Mouse (Mus musculus) CD8-positive naive resting alpha-beta T cell, adult 2 months (primary cell): ENCODE measurements around the gene Pdxk.
A peak's percentile ranks its signal among the peaks of the same experiment; 100 is the strongest.
"Not testable (repeated sequence)": the region's sequence is repeated elsewhere in the genome, so short reads cannot be mapped to it uniquely, and the experiment has no call there.

ENCODE experiments used
- DNase-seq, 2 experiments: peaks; one replicate each; pipeline ENCODE4 v3.0.0; 2022; ENCODE audit warnings: low read depth in 2 of 2, low spot score in 2 of 2

The Pdxk gene

GRCm38 (mm10) chr10:78464792-78465207 is at the start of gene Pdxk:
Gene Pdxk, minus strand, starts transcription at chr10:78464975.
- DNase-seq: peak; percentile 88 to 90

DNA sequence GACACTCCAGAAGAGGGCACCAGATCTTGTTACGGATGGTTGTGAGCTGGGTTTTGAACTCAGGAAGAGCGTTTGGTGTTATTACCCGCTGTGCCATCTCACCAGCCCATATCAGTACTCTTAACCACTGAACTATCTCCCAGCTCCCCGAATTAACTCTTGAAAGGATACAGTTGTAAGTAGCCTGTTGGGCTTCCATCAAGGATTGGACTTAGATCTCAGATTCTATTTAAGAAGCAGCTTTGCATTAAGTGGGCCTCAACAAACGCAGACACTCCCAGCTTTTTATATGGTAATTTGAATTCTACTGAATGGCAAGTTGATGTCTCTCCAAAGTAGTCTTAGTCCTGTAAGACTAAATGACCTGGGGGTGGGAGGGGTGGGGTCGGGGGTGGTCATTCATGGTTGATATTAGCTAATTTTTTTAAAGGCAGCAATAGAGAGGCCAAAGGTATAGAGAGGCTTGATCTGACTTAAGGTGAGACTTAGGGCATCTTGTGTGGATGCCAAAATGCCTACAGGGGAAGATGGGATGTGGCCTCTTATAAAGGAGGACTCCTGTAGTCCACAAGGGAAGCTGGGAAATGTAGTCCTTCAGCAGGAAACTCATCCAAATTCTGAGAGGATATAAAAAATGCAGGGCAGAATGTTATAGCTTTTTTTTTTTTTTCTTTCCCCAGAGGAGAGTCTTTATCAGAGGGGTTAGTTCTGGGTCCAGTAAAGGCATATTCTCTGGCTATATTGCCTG is 38.4 kb upstream of the Pdxk start:
- no peak for DNase-seq

- peak; percentile 71 to 84 for DNase-seq
Measured at GRCm38 (mm10) chr10:78487431-78488086, 22.8 kb upstream of the Pdxk start.

DNA sequence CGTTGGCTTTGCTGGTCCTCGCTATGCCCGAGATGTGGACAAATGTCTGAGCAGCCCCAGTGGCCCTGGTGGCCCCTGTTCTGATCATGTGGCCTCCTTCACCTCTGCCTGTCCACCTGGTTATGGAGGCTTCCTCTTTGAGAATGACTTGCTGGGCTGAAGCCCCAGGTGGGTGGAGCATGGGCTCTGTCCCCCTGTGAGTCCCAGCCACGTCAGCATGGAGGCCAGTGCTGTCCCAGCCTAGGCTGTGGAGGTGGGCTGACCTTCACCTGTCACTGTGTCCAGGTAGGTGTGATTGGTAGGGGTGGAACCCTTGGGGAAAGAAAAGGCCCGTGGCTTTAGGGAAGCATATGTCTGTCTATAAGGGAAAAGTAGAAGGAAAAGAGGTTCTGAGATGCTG is 22.1 kb upstream of the Pdxk start:
- no peak for DNase-seq

GRCm38 (mm10) chr10:78485369-78485768 is 20.6 kb upstream of the Pdxk start:
- not testable (repeated sequence) for DNase-seq

GRCm38 (mm10) chr10:78481928-78482499 is 17.2 kb upstream of the Pdxk start:
- peak; percentile 44 to 45 for DNase-seq

DNA sequence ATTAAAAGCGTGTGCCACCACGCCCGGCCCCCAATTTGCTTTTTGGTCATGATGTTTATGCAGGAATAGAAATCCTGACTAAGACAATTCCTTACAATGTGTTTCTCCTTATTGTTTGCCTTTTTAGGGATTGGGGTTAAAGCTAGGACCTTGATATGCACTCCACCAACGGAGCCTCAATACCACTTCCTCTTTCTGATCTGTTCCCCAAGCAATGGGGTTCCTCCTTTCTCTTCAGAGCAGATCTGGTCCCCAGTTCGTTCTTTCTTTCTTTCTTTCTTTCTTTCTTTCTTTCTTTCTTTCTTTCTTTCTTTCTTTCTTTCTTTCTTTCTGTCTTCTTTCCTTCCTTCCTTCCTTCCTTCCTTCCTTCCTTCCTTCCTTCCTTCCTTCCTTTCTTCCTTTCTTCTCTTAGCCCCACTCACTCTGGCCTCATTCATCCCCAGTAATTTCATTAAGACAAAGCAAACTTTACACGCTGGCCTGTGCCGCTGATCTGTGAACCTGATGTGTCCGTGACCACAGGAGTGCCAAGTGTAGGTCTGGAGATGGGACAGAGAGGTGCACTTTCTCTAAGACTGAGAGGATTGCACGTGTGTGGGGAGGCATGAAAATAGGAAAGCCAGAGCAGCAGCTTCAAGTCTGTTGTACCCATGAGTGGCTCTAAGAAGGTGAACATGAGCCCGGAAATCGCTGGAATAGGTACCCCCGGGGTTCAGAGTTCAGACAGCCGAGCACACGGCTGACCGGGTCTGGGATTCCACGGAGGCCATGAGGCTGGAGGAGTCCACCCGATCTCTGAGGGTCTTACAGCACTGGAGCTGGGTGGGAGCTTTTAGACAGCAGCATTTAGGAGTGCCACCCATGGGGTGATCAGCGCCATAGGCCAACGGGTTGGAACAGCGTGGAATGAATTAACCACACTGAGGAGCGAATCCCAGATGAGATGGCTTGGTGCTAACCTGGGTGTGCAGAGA is 16.5 kb upstream of the Pdxk start:
- DNase-seq: no peak

- DNase-seq: no peak
Measured at GRCm38 (mm10) chr10:78476821-78477220, 12.0 kb upstream of the Pdxk start.

DNA sequence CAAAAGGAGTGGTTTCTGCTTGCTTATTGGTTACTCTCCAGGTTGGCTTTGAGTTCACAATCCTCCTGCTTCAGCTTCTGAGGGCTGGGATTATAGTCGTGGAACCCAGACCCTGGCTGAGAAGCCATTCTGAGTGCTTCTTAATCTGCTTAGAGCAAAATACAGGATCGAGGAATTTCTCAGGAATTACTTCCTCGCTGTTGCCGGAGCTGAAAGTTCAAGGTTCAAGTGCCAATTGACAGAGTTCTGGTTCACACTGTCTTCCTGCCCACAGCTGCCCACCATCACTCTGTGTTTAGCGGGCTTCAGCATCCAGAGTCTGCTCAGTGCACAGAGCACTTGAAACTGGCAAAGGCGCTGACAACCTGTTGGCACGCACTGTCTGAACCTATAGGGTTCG is 10.0 kb upstream of the Pdxk start:
- DNase-seq: no peak

DNA sequence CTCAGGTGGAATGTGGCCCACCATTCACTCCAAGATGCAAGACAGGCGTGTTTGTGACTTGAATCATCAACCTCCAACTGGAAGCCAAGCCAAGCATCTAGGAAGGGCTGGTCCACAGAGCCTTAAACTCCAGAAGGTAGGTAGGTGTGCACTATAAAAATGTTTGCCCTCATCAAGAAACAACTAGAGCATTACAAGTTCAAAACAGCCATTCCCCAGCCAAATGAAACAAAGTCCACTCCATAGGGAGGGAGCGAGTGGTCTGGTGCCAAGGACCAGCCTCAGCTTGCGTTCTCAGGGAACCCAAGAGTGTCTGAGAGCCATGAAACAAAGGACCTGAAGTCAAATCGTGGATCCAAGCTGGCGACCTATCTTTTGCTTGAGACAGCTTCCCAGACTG is 8.7 kb upstream of the Pdxk start:
- no peak for DNase-seq

- no peak for DNase-seq
Measured at GRCm38 (mm10) chr10:78472046-78472445, 7.3 kb upstream of the Pdxk start.

DNA sequence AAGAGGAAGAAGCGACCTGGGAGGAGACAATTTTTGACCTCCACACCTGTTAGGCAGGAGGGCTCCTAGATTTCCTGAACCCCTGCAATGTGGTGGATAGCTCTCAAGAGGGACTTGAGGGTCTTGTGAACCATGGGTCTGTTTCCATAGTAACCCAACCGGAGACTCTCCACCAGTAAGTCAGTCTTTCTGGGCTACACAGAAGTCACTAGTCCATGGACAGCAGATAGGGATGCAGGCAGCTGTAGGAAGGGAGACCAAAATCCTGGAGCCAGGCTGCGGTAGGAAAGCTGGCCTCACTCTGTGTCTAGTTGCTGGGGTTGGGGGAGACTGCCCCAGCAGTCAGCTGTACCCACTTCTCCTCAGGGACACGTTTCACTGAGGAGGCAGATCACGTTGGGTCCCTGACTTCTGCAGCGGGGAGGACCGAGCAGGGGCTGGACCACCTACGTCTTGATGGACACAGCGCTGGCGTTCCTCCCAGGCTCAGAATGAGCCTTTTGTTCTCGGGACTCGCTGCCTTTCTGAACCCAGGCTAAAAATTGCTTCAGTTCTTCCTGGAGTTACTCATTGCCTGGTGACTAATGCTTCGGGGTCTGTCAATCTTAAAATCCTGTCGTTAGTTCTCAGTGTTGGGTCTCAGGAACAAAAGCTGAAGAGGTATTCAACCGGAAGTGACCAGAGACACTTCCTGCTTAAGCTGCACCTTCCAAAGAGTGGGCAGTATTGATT is 6.0 kb upstream of the Pdxk start:
- no peak for DNase-seq

GRCm38 (mm10) chr10:78467761-78468310 is 3.1 kb upstream of the Pdxk start:
- DNase-seq: no peak

DNA sequence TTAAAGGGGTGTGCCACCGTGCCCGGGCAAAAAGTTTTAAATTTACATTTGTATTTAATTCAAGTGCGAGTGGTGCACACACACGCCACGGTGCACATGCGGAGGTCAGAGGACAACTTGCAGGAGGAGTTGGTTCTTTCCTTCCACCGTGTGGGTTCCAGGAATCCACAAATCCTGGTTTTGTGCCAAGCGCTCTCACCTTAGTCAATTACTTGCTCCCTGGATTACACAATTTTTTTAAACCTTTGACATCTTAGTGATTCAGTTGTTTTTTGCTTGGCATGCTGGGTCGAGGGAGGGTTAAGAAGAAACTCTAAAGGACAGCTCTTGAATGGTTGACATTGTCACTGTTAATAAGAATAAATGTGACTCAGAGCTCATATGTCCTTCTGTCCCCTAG is 1.9 kb upstream of the Pdxk start:
- DNase-seq: no peak

DNA sequence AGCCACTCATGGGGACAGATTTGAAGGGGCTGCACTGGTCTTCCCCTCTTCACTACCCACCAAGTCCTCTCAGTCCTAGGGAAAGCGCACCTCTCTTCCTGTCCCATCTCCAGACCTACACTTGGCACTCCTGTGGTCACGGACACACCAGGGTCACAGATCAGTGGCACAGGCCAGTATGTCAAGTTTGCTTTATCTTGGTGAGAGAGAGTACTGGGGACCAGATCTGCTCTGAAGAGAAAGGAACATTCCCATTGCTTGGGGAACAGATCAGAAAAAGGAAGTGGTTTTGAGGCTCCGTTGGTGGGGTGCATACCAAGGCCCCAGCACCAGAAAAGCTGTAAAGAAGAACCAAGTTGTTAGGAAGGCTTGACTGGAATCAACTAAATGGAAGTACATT is 697 bp upstream of the Pdxk start:
- peak in 1 of 2 experiments; percentile 22 for DNase-seq

DNA sequence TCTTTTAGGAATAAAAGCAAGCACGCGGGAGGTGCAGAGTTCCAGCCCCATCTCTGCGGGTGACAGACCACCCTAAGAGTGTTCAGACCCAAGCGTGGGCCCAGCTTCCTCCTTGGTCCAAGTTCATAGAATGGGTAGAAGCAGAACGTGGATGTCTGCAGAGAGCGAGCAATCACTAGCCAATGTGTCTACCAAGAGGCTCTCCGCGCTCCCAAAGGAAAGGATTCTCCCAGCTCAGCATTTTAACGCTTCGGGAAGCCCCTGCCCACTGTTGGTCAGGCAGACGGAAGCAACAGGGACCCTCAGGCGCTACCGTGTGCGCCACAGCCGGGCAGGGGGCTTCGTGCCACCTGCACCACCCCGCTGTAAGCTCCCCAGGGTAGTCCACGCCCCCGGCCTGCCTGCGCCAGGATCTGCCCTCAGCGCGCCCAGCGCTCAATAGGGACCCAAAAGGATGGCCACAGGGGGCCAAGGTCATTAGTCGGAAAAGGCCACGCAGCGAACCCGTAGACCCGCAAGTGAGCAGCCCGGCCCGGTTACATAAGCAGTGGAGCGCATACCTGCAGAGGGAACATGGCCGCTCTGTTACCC is 479 bp downstream of the Pdxk start:
- no peak for DNase-seq

GRCm38 (mm10) chr10:78463769-78464167 is 1.0 kb downstream of the Pdxk start:
- DNase-seq: no peak

DNA sequence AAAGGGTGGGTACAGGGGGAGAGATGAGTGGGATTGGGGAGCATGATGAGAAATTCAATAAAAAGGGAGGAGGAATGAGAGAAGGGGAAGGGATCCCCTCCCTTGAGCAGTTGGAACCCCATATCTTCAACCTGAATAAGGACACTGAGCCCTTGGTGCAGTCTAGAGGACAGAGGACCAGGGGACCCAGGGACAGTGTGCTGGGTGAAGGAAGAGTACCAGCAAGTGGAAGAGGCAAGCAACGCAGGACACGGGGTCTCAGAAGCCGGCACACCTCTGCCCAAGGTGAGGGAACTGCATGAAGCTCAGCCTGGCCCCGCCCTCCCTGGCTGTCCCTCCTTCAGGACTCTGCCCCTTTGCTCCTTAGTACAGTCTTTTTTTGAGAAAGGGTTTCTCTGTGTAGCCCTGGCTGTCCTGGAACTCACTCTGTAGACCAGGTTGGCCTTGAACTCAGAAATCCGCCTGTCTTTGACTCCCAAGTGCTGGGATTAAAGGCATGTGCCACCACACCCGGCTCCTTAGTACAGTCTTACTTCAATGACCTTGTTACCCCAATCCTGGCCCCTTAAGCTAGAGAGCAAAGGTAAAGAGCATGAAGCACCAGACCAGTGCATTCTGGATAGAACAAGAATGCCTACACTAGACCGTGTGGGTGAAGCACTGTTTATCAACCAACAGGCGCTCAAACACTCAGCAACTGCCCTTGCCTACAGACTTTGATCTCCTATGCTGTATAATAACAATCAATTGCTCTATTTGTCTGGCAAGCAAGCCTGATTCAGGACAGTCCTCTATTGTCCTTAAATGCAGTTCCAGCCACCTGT is 1.6 kb downstream of the Pdxk start:
- DNase-seq: no peak

- DNase-seq: no peak
Measured at GRCm38 (mm10) chr10:78461767-78462166, 3.0 kb downstream of the Pdxk start.
